Comparison of ENCODE assay signal across 8 mouse cellular contexts in the genomic region with DNA sequence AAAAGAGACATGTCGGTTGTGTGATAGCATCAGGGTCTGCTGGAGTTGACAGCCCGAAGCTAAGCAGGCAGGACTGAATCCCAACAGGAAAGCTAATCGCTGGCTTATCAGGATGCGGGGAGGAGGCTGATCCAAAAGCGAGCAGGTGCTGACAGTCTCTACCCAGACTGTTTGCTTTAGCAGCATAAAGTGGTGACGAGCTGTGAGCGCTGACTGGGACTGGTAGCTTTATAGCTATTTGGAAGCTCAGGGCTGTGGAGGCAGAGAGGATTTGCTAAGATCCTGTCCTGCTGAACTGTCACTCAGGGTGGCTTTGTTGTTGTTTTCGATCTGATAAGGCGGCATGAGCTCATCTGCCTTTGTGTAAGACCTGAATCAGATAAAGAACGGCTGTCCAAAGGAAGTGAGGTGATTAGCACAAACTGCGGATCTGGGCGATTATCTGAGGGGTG.
A peak's percentile ranks its signal among the peaks of the same experiment; 100 is the strongest.
DNase-seq lines count a peak whose midpoint lies in the region; ATAC-seq lines count a peak whose summit lies in the region.

No protein-coding gene starts in this region.

- H3K4me3 ChIP-seq in embryonic facial prominence, embryonic 14.5 days (ENCODE audit: low read depth, low read length), result no peak overlapping the region
- peak overlapping the region; percentile 41 for H3K4me3 ChIP-seq in midbrain, embryonic 10.5 days

- H3K27ac ChIP-seq in embryonic facial prominence, embryonic 14.5 days (replicated peaks; ENCODE audit: low read depth, low read length), result no peak overlapping the region
- peak overlapping the region; percentile 64 for H3K27ac ChIP-seq in midbrain, embryonic 10.5 days (replicated peaks)

- H3K4me2 ChIP-seq in embryonic facial prominence, embryonic 14.5 days (ENCODE audit: low read depth, low read length), result peak overlapping the region; percentile 32

- no peaks in the 10 kb centered on the region for H3K9me3 ChIP-seq in embryonic facial prominence, embryonic 14.5 days (ENCODE audit: control insufficient read depth, low read length)
- H3K9me3 ChIP-seq in midbrain, embryonic 10.5 days (replicated peaks), result no peaks in the 10 kb centered on the region

- DNase-seq in urinary bladder, postnatal 14 days (ENCODE audit: low spot score), result peak; percentile 14
- DNase-seq in urinary bladder, postnatal 10 days (ENCODE audit: low spot score), result no peak
- DNase-seq in embryonic facial prominence, embryonic 14.5 days (ENCODE audit: low spot score), result peak; percentile 72
- DNase-seq in heart, postnatal 14 days, result peak; percentile 14 to 35
- peak; percentile 47 to 52 for DNase-seq in left cerebral cortex, postnatal 36 days (ENCODE audit: low spot score in 2 of 2)
- DNase-seq in midbrain, embryonic 10.5 days (ENCODE audit: low spot score), result peak; percentile 48
- DNase-seq in skeletal muscle tissue, adult 2 months (ENCODE audit: low read depth, low spot score), result peak; percentile 58
- DNase-seq in spleen, postnatal 4 days (ENCODE audit: low spot score in 2 of 2), result no peak

- H3K36me3 ChIP-seq in embryonic facial prominence, embryonic 14.5 days (ENCODE audit: control insufficient read depth, insufficient read depth, low read length), result no peaks in the 10 kb centered on the region
- no peaks in the 10 kb centered on the region for H3K36me3 ChIP-seq in midbrain, embryonic 10.5 days

- no peak overlapping the region for H3K9ac ChIP-seq in embryonic facial prominence, embryonic 14.5 days (ENCODE audit: low read depth, low read length)

- intact Hi-C loops in heart, postnatal 14 days (cut with DNase I), result loop anchor here (5.0 kb wide), 1 partner anchor 144 kb away; no protein-coding TSS in a partner anchor
- intact Hi-C loops in left cerebral cortex, postnatal 36 days (cut with DNase I), result loop anchor here (5.0 kb wide), 1 partner anchor 56 kb away; no protein-coding TSS in a partner anchor

- peak; percentile 64 for ATAC-seq in embryonic facial prominence, embryonic 14.5 days (ENCODE audit: low read depth)

- peaks cover 14% of the 10 kb centered on the region; the same call in 1 of the 2 replicates for H3K4me1 ChIP-seq in embryonic facial prominence, embryonic 14.5 days (ENCODE audit: control insufficient read depth, insufficient read depth, low read length)
- H3K4me1 ChIP-seq in midbrain, embryonic 10.5 days, result peaks cover 30% of the 10 kb centered on the region

- no peaks in the 10 kb centered on the region for H3K27me3 ChIP-seq in embryonic facial prominence, embryonic 14.5 days (replicated peaks; ENCODE audit: control insufficient read depth, insufficient read depth, low read length)
- no peaks in the 10 kb centered on the region for H3K27me3 ChIP-seq in midbrain, embryonic 10.5 days (ENCODE audit: low read depth, poor library complexity, severe bottlenecking)

- WGBS in embryonic facial prominence, embryonic 14.5 days, result 9% methylated on average over 12 of the region's 12 CpGs
- WGBS in midbrain, embryonic 10.5 days, result 2% methylated on average over 12 of the region's 12 CpGs

Comparison
In these comparisons a context has a peak if more than half of its experiments do, and no peak if none do; other contexts are left out.
1. DNase-seq: peak in urinary bladder, postnatal 14 days (single experiment), embryonic facial prominence, embryonic 14.5 days (single experiment), heart, postnatal 14 days (2 of 2), left cerebral cortex, postnatal 36 days (2 of 2), midbrain, embryonic 10.5 days (single experiment) and skeletal muscle tissue, adult 2 months (single experiment); none in urinary bladder, postnatal 10 days (single experiment) and spleen, postnatal 4 days (0 of 2).